Comparison of ENCODE assay signal across 8 mouse cellular contexts in the genomic region with DNA sequence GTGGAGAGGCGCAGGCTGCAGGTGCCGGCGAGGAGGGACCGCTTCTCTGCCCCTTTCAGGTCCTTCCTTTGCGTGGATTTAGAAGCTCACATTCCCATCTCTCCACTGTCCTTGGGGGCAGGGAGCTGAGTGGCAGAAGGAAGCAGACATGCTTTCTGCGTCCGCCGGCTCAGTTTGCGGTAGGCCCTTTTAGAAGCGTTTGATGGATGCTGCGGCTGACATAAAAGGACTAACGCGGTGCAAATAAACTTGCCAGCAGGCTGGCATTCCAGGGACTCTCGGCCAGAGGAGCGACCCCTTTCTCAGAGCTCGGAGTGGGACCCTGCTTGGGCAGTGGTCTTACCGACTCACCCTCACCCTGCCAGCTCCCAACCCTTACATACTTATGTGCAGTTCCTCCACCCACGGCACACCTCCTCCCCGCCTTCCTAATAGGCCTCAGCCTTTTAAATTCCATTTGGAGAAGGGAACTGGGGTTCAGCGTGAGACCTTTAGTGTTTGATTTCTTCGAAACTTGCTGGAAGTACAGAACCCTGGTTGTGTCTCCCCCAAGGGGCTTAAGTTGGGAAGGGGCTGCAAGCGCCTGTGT. TPM values are rescaled to one million over a fixed set of nuclear protein-coding genes. Genes with fewer than 3 reads are reported as not detected.
DNase-seq lines count a peak whose midpoint lies in the region; ATAC-seq and TF ChIP-seq lines count a peak whose summit lies in the region.

No protein-coding gene starts in this region.

- no peak for ATAC-seq in G1E (ENCODE audit: extremely low read depth, insufficient number of reproducible peaks, low FRiP score, poor library complexity, severe bottlenecking)
- peak; percentile 31; the same call in 1 of the 2 replicates for ATAC-seq in forebrain, embryonic 11.5 days (replicated peaks; ENCODE audit: low FRiP score)
- no peak for ATAC-seq in limb, embryonic 11.5 days (ENCODE audit: insufficient number of reproducible peaks, low FRiP score, low TSS enrichment, low read depth)
- no peak for ATAC-seq in stomach, embryonic 14.5 days (ENCODE audit: insufficient number of reproducible peaks, insufficient read depth, low FRiP score, low read depth)

- peak overlapping the region; percentile 78 for H3K4me3 ChIP-seq in kidney, adult 2 months (ENCODE audit: insufficient read depth, low read depth, low read length)
- peak overlapping the region; percentile 66; the same call in 1 of the 2 replicates for H3K4me3 ChIP-seq in G1E (ENCODE audit: low read depth, low read length)
- peak overlapping the region; percentile 71 for H3K4me3 ChIP-seq in forebrain, embryonic 11.5 days (ENCODE audit: low read depth, low read length)
- H3K4me3 ChIP-seq in limb, embryonic 11.5 days (ENCODE audit: low read depth, low read length), result peak overlapping the region; percentile 59
- H3K4me3 ChIP-seq in stomach, embryonic 14.5 days (ENCODE audit: low read depth, low read length), result peak overlapping the region; percentile 61

- H3K4me2 ChIP-seq in forebrain, embryonic 11.5 days (ENCODE audit: low read depth, low read length, severe bottlenecking), result peak overlapping the region; percentile 84
- H3K4me2 ChIP-seq in limb, embryonic 11.5 days (ENCODE audit: low read depth, severe bottlenecking), result peak overlapping the region; percentile 94
- H3K4me2 ChIP-seq in stomach, embryonic 14.5 days (replicated peaks; ENCODE audit: low read depth, low read length), result peak overlapping the region; percentile 67

- no peaks in the 10 kb centered on the region for H3K4me1 ChIP-seq in kidney, adult 2 months (ENCODE audit: control insufficient read depth, insufficient read depth, low read length)
- peaks cover 12% of the 10 kb centered on the region for H3K4me1 ChIP-seq in G1E (ENCODE audit: insufficient read depth, low read depth, low read length)
- no peaks in the 10 kb centered on the region; the same call in 1 of the 2 replicates for H3K4me1 ChIP-seq in forebrain, embryonic 11.5 days (replicated peaks; ENCODE audit: control insufficient read depth, insufficient read depth, low read length)
- H3K4me1 ChIP-seq in limb, embryonic 11.5 days (ENCODE audit: control insufficient read depth, insufficient read depth, low read length), result peaks cover 7% of the 10 kb centered on the region; the same call in 1 of the 2 replicates
- peaks cover 9% of the 10 kb centered on the region for H3K4me1 ChIP-seq in stomach, embryonic 14.5 days (ENCODE audit: control insufficient read depth, insufficient read depth, low read length)

- H3K27me3 ChIP-seq in kidney, adult 2 months (replicated peaks; ENCODE audit: control insufficient read depth, insufficient read depth, low read length), result no peaks in the 10 kb centered on the region
- peaks cover 20% of the 10 kb centered on the region for H3K27me3 ChIP-seq in G1E (ENCODE audit: insufficient read depth, low read length)
- no peaks in the 10 kb centered on the region for H3K27me3 ChIP-seq in forebrain, embryonic 11.5 days (ENCODE audit: control insufficient read depth, insufficient read depth, low read length)
- no peaks in the 10 kb centered on the region for H3K27me3 ChIP-seq in limb, embryonic 11.5 days (ENCODE audit: control insufficient read depth, insufficient read depth, low read length)
- H3K27me3 ChIP-seq in stomach, embryonic 14.5 days (ENCODE audit: control insufficient read depth, insufficient read depth, low read length), result no peaks in the 10 kb centered on the region

- H3K9ac ChIP-seq in forebrain, embryonic 11.5 days (ENCODE audit: low read length), result peak overlapping the region; percentile 76
- peak overlapping the region; percentile 68 for H3K9ac ChIP-seq in limb, embryonic 11.5 days (ENCODE audit: low read length)
- peak overlapping the region; percentile 57 for H3K9ac ChIP-seq in stomach, embryonic 14.5 days (replicated peaks; ENCODE audit: low read depth, low read length)

- no peaks in the 10 kb centered on the region for H3K36me3 ChIP-seq in kidney, adult 2 months (ENCODE audit: control insufficient read depth, insufficient read depth, low read length)
- no peaks in the 10 kb centered on the region for H3K36me3 ChIP-seq in G1E (replicated peaks)
- H3K36me3 ChIP-seq in forebrain, embryonic 11.5 days (ENCODE audit: control insufficient read depth, insufficient read depth, low read length), result no peaks in the 10 kb centered on the region
- no peaks in the 10 kb centered on the region for H3K36me3 ChIP-seq in limb, embryonic 11.5 days (ENCODE audit: control insufficient read depth, insufficient read depth, low read length)
- no peaks in the 10 kb centered on the region for H3K36me3 ChIP-seq in stomach, embryonic 14.5 days (ENCODE audit: control insufficient read depth, insufficient read depth, low read length)

- no peak overlapping the region for H3K27ac ChIP-seq in kidney, adult 2 months (ENCODE audit: insufficient read depth, low read depth, low read length)
- 0 out of 2 replicates have a peak overlapping the region, but pooled peaks have one; percentile 41 for H3K27ac ChIP-seq in forebrain, embryonic 11.5 days (ENCODE audit: low read depth, low read length)
- no peak overlapping the region for H3K27ac ChIP-seq in limb, embryonic 11.5 days (replicated peaks; ENCODE audit: low read depth, low read length)
- peak overlapping the region; percentile 52 for H3K27ac ChIP-seq in stomach, embryonic 14.5 days (ENCODE audit: low read length)

- DNase-seq in kidney, adult 2 months, result peak; percentile 12
- DNase-seq in kidney, adult 11 months, result no peak
- DNase-seq in G1E (ENCODE audit: low spot score), result no peak
- DNase-seq in forebrain, embryonic 11.5 days (ENCODE audit: low spot score), result no peak
- no peak for DNase-seq in limb, embryonic 11.5 days (ENCODE audit: low spot score)
- no peak for DNase-seq in natural killer cell, adult 2 months (ENCODE audit: low spot score in 2 of 2)
- no peak for DNase-seq in right cerebral cortex, postnatal 36 days (ENCODE audit: low spot score in 2 of 2)

- TF ChIP-seq CTCF in kidney, adult 2 months (conservative IDR thresholded peaks at IDR 0.05; ENCODE audit: insufficient read depth, insufficient read length, low read depth, low read length), result no peak
- no peak for TF ChIP-seq CTCF in G1E (IDR thresholded peaks at IDR 0.05; ENCODE audit: low read depth, low read length)

- no peaks in the 10 kb centered on the region for H3K9me3 ChIP-seq in G1E (replicated peaks)
- H3K9me3 ChIP-seq in forebrain, embryonic 11.5 days (ENCODE audit: control insufficient read depth, low read length), result no peaks in the 10 kb centered on the region
- no peaks in the 10 kb centered on the region for H3K9me3 ChIP-seq in limb, embryonic 11.5 days (ENCODE audit: control insufficient read depth, low read length)
- H3K9me3 ChIP-seq in stomach, embryonic 14.5 days (ENCODE audit: control insufficient read depth, low read depth, low read length), result no peaks in the 10 kb centered on the region

- 9% methylated on average over 22 of the region's 22 CpGs for WGBS in kidney, adult 2 months
- WGBS in forebrain, embryonic 11.5 days, result 2% methylated on average over 22 of the region's 22 CpGs
- WGBS in limb, embryonic 11.5 days, result 2% methylated on average over 22 of the region's 22 CpGs
- WGBS in stomach, embryonic 14.5 days, result 3% methylated on average over 22 of the region's 22 CpGs

- TF ChIP-seq POLR2A in kidney, adult 2 months (IDR thresholded peaks at IDR 0.05; ENCODE audit: low read depth, low read length), result no peak

RNA-seq across cellular contexts. Expression of a gene that starts 8.5 kb away (rescaled TPM):
- polyA plus RNA-seq in kidney, adult 2 months (2012; rRNA removed), result 18.0 and 18.1 TPM in 2 replicates
- total RNA-seq in G1E (2014; fragmentation: Nextera tagmentation) (not detected in 2 replicates), G1E (2017) (0.17 and 0.66 TPM in 2 replicates)
- polyA plus RNA-seq in G1E (2012), result not detected in 2 replicates
- 31.1 and 34.1 TPM in 2 replicates for polyA plus RNA-seq in forebrain, embryonic 11.5 days (2014; fragmentation: Nextera tagmentation; extraction: Ambion mirVana)
- polyA plus RNA-seq in limb, embryonic 11.5 days (2014; fragmentation: Nextera tagmentation; extraction: Ambion mirVana), result 20.8 and 23.0 TPM in 2 replicates
- polyA plus RNA-seq in stomach, embryonic 14.5 days (2014; fragmentation: Nextera tagmentation; extraction: Ambion mirVana), result 30.7 and 31.9 TPM in 2 replicates

RNA-seq across cellular contexts. Expression of a gene that starts 32.9 kb away (rescaled TPM):
- 0.06 TPM in 1 of 2 replicates, not detected in the other for polyA plus RNA-seq in kidney, adult 2 months (2012; rRNA removed)
- total RNA-seq in G1E (2014; fragmentation: Nextera tagmentation) (not detected in 2 replicates), G1E (2017) (0.12 and 0.33 TPM in 2 replicates)
- not detected in 2 replicates for polyA plus RNA-seq in G1E (2012)
- not detected in 2 replicates for polyA plus RNA-seq in forebrain, embryonic 11.5 days (2014; fragmentation: Nextera tagmentation; extraction: Ambion mirVana)
- polyA plus RNA-seq in limb, embryonic 11.5 days (2014; fragmentation: Nextera tagmentation; extraction: Ambion mirVana), result not detected in 2 replicates
- not detected in 2 replicates for polyA plus RNA-seq in stomach, embryonic 14.5 days (2014; fragmentation: Nextera tagmentation; extraction: Ambion mirVana)

Comparison
In these comparisons a context has a peak if more than half of its experiments do, and no peak if none do; other contexts are left out.
1. H3K27ac ChIP-seq: peak in forebrain, embryonic 11.5 days (single experiment) and stomach, embryonic 14.5 days (single experiment); none in kidney, adult 2 months (single experiment) and limb, embryonic 11.5 days (single experiment).
2. RNA of a gene that starts 8.5 kb away (polyA plus RNA-seq): 31.1 to 34.1 TPM in forebrain, embryonic 11.5 days, 30.7 to 31.9 TPM in stomach, embryonic 14.5 days, 20.8 to 23.0 TPM in limb, embryonic 11.5 days and 18.0 to 18.1 TPM in kidney, adult 2 months; not detected in G1E; every median in the first group is over 10 times any median in the second.
3. Peak in every context shown above with its lines, with median percentiles within 50 percentile points of each other: H3K4me3 ChIP-seq, H3K4me2 ChIP-seq and H3K9ac ChIP-seq.